Mouse (Mus musculus): ENCODE results near the gene Mdga2. TPM values are rescaled to one million over a fixed set of nuclear protein-coding genes. Genes with fewer than 3 reads are reported as not detected.

The Mdga2 gene
- total RNA-seq, 2 experiments from 2014 or later, result 0.56 to 0.68 TPM

DNA sequence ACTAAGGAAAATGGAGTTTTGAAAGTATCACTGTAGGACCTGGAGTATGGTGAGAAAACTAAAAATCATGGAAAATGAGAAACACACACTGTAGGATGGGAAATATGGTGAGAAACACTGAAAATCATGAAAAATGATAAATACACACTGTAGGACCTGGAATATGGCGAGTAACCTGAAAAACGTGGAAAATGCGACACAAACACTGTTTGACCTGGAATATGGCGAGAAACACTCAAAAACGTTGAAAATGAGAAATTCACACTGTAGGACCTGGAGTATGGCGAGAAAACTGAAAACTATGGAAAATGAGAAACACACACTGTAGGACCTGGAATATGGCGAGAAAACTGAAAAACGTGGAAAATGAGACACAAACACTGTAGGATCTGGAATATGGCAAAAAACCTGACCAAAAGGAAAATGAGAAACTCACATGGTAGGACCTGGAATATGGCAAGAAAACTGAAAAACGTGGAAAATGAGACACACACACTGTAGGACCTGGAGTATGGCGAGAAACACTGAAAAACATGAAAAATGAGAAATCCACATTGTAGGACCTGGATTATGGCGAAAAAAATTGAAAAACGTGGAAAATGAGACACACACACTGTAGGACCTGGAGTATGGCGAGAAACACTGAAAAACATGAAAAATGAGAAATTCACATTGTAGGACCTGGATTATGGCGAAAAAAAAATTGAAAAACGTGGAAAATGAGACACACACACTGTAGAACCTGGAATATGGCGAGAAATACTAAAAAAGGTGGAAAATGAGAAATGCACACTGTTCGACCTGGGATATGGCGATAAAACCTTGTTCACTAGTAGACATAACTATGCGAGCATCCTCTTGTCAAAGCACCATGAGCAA is 163.0 kb downstream of the Mdga2 start:
- intact Hi-C loops (cut with DNase I), result no loop called here
- no peak for DNase-seq (ENCODE audit: low spot score)

GRCm38 (mm10) chr12:67056621-67057020 is 165.7 kb downstream of the Mdga2 start:
- intact Hi-C loops (cut with DNase I), result no loop called here
- DNase-seq (ENCODE audit: low spot score), result no peak

DNA sequence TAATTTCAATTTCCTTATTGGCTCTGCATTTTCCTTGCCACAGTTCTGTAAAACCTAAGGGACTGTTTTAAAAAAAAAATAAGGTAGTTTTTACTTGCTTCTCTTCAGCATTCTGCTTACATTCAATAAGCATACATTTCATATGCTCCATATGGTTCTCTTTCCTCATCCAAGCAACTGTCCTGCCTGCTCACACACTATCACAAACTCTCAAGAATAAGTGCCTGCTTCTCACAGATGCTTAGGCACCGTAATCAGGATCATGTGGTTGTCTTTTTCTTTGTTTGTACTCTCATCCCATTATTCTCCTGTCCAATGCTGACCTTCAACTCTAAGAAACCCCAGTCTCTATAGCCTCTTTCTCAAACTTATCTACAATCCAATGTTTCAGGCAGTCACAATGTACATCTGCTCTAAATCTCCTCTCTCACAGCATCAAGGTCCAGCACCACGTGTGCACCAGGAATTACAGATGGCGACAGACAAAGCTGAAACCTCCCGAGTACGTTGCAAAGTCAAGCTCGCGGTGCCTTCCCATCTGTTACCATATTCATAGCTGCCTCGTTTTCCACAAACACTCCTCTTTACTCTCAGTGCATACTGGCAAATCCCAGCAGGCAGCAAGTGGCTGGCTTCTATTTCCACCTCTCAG is 177.1 kb downstream of the Mdga2 start:
- intact Hi-C loops (cut with DNase I), result no loop called here
- DNase-seq (ENCODE audit: low spot score), result no peak

- no peak for DNase-seq (ENCODE audit: low spot score)
- intact Hi-C loops (cut with DNase I), result no loop called here
Measured at GRCm38 (mm10) chr12:67041865-67042264, 180.5 kb downstream of the Mdga2 start.

- DNase-seq (ENCODE audit: low spot score), result no peak
- intact Hi-C loops (cut with DNase I), result no loop called here
Measured at GRCm38 (mm10) chr12:67035509-67036261, 186.7 kb downstream of the Mdga2 start.

- intact Hi-C loops (cut with DNase I), result no loop called here
- no peak for DNase-seq (ENCODE audit: low spot score)
Measured at GRCm38 (mm10) chr12:67017192-67017591, 205.2 kb downstream of the Mdga2 start.

DNA sequence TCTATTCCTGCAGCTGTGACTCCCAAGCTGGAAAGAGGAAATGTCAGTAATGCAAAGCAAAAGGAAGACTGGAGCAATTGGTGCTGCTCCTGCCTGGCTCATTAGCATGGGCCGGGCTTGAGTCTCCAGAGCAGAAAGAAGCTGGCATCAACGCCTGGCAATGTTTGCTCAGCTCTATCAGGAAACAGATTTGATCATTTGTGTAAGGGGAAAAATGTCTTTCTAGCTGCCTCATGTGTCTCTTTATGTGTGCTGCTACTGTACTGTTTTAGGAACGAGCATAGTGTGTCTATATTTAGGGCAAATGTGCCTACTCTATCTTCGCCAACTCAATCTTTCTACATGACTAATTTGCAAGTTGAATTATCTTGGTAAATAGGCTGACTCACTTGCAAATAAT is 211.0 kb downstream of the Mdga2 start:
- intact Hi-C loops (cut with DNase I), result no loop called here
- DNase-seq (ENCODE audit: low spot score), result no peak

GRCm38 (mm10) chr12:67010318-67010717 is 212.0 kb downstream of the Mdga2 start:
- intact Hi-C loops (cut with DNase I), result no loop called here
- no peak for DNase-seq (ENCODE audit: low spot score)

DNA sequence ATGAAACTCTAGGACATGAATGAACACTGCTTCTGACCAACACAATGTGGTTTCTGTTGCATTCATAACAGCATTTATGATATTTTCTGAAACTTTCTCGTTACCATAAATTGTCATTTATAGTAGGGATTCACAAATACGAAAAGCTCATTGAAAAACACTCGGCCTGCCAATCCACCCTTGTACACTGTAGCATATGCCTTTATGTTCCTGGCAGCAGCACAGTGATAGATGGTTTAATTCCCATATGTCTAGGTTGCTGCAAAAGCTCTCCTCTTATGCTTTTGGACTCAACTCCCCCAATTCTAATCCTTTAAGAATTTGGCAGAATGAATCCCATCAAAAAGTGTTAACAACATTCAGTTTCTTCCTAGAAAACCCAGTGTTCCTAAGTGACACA is 213.2 kb downstream of the Mdga2 start:
- intact Hi-C loops (cut with DNase I), result no loop called here
- no peak for DNase-seq (ENCODE audit: low spot score)

GRCm38 (mm10) chr12:66954129-66954528 is 268.2 kb downstream of the Mdga2 start:
- intact Hi-C loops (cut with DNase I), result no loop called here
- no peak for DNase-seq (ENCODE audit: low spot score)

DNA sequence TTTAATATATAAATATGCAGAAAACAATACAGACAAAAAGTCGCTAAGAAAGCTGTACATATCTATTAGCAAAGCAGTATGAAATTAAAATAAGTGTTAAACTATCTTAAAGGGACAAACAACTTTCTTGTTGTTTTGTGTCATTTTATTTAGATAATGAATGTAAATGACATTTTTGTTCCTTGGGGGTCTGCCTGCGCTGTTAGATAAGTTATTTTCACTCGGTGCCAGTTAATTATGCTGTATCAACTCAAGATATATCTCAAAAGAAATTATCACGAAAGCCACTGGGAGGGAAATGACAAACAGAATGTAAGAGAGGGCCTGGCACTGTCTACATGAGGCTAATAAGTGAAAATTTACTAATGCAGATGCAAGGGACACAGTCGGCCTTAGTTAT is 306.6 kb downstream of the Mdga2 start:
- DNase-seq (ENCODE audit: low spot score), result no peak
- intact Hi-C loops (cut with DNase I), result no loop called here

GRCm38 (mm10) chr12:66899366-66899765 is 323.0 kb downstream of the Mdga2 start:
- intact Hi-C loops (cut with DNase I), result no loop called here
- DNase-seq (ENCODE audit: low spot score), result no peak

DNA sequence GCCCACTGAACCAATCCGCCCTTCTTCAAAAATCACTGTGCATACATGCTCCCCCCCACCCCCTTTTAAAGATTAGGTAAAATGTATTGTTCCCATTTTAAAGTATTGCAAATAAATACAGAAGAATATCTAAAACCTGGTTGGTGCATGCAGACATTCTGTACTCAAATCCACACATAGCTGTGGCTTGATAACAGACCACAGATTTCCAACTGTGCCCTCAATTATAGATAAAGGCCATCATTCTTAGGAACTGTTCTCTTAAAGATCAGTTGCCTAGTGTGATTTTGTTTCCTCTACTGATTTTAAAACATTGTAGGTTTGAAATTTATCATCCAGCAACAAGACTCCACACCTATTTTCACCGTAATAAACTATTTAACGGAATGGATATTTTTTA is 325.6 kb downstream of the Mdga2 start:
- intact Hi-C loops (cut with DNase I), result no loop called here
- no peak for DNase-seq (ENCODE audit: low spot score)

DNA sequence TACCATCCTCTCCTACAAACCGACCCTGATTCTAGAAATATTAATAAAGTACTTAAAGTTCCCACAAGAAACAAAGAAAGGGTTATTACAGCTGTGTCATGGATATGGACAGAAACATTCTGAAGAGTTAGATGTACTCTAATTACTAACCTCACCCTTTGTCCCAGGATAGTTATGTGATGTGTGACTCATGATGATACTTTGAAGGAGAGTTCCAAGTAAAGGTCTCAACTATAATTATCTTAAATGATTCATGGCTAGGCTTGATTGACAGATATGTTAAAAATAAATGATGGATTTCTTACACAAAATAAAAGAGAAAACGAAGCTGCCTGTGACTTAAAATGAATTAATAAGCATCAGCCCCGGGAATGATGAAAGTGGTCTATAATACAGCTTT is 332.1 kb downstream of the Mdga2 start:
- intact Hi-C loops (cut with DNase I), result no loop called here
- DNase-seq (ENCODE audit: low spot score), result no peak

GRCm38 (mm10) chr12:66889276-66889675 is 333.1 kb downstream of the Mdga2 start:
- intact Hi-C loops (cut with DNase I), result no loop called here
- no peak for DNase-seq (ENCODE audit: low spot score)

- no peak for DNase-seq (ENCODE audit: low spot score)
- intact Hi-C loops (cut with DNase I), result no loop called here
Measured at GRCm38 (mm10) chr12:66888636-66889035, 333.7 kb downstream of the Mdga2 start.

GRCm38 (mm10) chr12:66866199-66866598 is 356.1 kb downstream of the Mdga2 start:
- intact Hi-C loops (cut with DNase I), result no loop called here
- no peak for DNase-seq (ENCODE audit: low spot score)

DNA sequence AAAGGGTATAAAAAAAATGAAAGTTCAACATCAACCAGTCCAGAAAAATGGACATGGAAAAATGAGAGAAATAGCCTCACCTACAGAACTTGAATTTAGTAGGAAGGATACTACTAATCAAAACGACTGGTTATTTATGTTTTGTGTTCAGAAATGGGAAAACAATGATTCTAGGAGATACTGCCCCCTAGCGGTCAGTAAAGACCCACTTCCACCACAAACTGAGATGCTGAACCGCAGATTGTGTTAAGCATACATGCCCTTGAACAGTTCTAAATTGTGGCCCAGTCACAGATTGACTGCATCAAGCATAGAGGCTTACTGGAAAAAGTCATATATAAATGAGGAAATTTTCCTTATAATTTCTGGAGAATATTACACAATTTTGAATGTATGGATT is 369.2 kb downstream of the Mdga2 start:
- no peak for DNase-seq (ENCODE audit: low spot score)
- intact Hi-C loops (cut with DNase I), result no loop called here

DNA sequence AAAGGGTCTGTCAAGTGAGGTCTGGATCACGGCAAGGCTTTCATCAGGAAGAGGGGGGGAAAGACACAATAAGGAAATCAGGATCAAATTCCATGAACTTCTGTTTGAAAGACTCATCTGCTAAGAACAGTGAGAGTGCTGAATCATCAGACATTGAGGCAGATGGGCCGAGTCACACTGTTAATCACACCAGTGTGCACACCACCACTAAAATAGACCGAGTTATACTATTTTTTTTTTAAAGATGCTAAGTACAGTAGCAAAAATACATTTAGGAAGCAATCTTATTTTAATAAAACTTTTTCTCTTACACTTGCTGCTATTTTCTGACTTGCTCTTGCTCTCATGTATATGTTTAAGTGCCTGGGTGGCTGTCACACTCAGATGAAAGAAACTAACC is 382.0 kb downstream of the Mdga2 start:
- intact Hi-C loops (cut with DNase I), result no loop called here
- DNase-seq (ENCODE audit: low spot score), result no peak

- intact Hi-C loops (cut with DNase I), result no loop called here
- DNase-seq (ENCODE audit: low spot score), result no peak
Measured at GRCm38 (mm10) chr12:66755653-66756052, 466.7 kb downstream of the Mdga2 start.

DNA sequence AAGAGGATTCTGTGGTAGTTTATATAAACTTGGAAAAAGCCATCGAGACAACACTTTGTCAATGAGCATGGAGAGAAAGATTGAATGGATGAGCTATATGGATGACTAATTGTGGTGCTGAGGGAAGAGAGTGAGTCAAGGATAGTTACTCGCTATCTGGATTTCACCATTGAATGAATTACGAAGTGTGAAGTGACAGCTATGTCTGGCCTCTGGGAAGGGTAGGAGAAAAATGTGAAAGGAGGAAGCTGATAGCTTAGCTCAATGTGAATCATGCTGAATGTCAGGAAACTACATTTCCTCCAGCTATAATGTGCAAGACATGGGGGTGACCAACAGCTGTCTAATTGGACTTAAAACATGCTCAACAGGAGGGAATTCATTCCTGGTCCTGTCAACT is 487.8 kb downstream of the Mdga2 start:
- intact Hi-C loops (cut with DNase I), result no loop called here
- no peak for DNase-seq (ENCODE audit: low spot score)
